Mouse (Mus musculus): ENCODE results near the gene Ppfia1. TPM values are rescaled to one million over a fixed set of nuclear protein-coding genes. Genes with fewer than 3 reads are reported as not detected.

Ppfia1 gene
- polyA plus RNA-seq, 1 experiment: 37.7 TPM

DNA sequence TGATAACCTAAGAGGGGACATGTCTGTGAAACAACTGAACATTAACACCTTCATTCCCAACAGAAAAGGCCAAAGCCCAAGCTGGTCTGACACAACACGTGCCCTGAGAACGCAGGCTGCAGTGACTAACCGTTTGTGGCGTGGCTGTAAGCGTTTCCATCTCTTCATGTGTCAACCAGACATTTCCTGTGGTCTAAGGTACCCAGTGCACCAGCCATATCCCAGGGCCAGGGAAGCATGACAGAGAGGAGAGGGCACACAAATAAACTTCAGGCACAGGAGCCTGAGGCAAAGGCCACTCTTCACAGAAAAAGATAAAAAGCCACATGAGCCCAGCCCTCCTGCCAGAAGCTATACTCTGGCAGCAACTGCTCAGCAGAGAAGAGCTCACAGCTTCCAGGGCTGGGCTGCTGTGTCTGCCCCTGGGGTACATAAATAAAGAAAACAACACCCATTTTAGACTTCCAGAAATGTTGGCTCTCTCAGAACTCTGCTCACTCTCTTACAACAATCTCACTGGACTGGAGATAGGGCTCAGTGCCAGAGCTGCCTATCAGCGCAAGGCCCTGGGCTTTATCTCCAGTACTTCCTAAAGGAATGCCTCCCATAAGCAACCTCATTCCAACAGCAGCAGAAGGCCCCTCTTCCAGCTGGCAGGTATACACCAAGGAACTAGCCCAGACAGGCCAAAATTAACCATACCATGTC is 64.3 kb downstream of the Ppfia1 start:
- no peak for DNase-seq (ENCODE audit: low read depth)

GRCm38 (mm10) chr7:144480314-144480713 is 73.2 kb downstream of the Ppfia1 start:
- no peak for DNase-seq (ENCODE audit: low read depth)

DNA sequence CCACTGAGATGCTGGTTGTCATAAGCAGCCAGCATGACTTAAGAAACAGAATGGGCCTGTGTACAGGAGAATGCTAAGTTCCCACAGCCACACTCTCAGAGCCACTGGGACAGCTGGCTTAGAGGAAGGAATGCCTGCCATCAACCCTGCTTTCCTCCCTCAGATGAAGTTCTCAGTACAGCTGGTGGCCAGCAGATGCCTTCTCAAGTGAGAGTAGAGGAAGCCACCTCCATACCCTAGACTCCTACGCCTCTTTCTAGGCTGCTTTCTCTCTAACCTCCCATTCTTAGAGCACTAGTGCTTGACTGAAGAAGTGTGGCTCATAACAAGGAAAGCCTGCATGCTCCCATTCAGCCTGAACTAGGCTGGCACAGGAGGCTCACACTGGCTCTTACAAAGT is 74.0 kb downstream of the Ppfia1 start:
- DNase-seq (ENCODE audit: low read depth): no peak

GRCm38 (mm10) chr7:144475741-144476140 is 77.8 kb downstream of the Ppfia1 start:
- no peak for DNase-seq (ENCODE audit: low read depth)

DNA sequence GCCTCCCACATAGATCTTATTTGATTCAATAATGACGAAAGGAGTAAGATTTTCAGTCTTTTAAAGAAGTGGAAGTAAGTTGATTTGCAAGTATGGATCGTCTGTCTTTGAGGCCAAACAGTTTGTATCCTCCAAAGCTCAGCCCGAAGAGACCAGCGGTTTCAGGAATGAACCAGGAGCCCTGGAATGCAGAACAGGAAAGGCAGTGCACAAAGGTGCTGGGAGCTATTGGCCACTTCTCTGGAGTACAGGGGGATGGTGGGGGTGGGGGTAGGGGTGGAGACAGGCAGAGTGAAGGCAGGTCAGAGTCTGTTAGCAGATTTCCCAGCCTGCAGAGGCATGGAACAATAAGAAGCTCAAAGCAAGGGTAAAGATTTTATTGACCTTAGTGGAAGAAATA is 80.0 kb downstream of the Ppfia1 start:
- no peak for DNase-seq (ENCODE audit: low read depth)

- no peak for DNase-seq (ENCODE audit: low read depth)
These were observed 82.4 kb downstream of the Ppfia1 start for GRCm38 (mm10) chr7:144471103-144471502.

DNA sequence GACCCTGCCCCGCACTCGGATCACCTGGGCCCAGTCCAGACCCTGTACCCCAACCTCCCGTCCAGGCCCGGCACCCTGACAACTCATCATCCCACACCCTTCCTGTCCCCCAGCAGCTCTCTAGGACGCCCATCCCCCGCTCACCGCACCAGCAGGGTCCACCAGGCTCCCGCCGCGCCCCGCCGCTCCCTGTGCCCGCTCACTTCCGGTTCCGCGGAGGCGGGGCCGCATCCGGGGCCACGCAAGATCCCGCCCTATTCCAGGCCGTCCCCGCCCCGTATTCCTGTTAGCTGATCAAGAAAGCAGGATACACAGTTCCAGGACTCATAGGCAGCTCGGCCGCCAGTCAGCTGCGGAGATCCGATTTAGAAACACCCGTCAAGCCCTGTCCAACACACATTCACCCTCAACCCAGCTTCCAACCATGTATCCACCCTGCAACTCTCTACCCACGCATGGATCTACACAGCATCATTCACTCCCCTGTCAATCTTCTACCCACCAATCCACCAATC is 82.9 kb downstream of the Ppfia1 start, which contains the start of gene Cttn:
Gene Cttn, minus strand, starts transcription at position 465 of the 515 bp plus-strand sequence.
- no peak for DNase-seq (ENCODE audit: low read depth)

GRCm38 (mm10) chr7:144469908-144470544 is 83.5 kb downstream of the Ppfia1 start:
- DNase-seq (ENCODE audit: low read depth): no peak

- no peak for DNase-seq (ENCODE audit: low read depth)
These were observed 84.3 kb downstream of the Ppfia1 start for GRCm38 (mm10) chr7:144469181-144469641.

- no peak for DNase-seq (ENCODE audit: low read depth)
These were observed 84.8 kb downstream of the Ppfia1 start for GRCm38 (mm10) chr7:144468741-144469140.

- no peak for DNase-seq (ENCODE audit: low read depth)
These were observed 91.0 kb downstream of the Ppfia1 start for GRCm38 (mm10) chr7:144462577-144462976.

GRCm38 (mm10) chr7:144461246-144461902 is 92.2 kb downstream of the Ppfia1 start:
- DNase-seq (ENCODE audit: low read depth): no peak

- no peak for DNase-seq (ENCODE audit: low read depth)
These were observed 94.6 kb downstream of the Ppfia1 start for GRCm38 (mm10) chr7:144458881-144459280.

DNA sequence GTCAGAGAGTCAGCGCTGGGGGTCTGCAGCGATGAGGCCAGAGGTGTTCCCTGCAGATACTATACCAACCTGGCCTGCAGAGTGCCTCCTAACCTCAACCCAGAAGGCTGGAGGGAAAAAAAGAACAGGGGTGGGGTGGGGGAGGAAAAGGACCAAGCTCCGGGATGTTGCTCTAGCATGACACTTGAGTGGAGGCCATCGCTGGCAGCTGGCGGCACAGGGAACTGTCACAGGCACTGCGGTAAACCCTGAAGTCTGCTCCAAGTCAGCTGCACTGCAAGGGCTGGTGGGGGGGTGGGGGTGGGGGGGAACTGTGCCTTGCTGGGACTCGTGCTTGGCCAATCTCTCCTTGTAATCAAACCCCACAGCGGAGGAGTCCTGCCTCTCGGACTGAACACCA is 102.9 kb downstream of the Ppfia1 start:
- no peak for DNase-seq (ENCODE audit: low read depth)

- peak; percentile 64 for DNase-seq (ENCODE audit: low read depth)
These were observed 103.6 kb downstream of the Ppfia1 start for GRCm38 (mm10) chr7:144449637-144450570.

GRCm38 (mm10) chr7:144448186-144448585 is 105.3 kb downstream of the Ppfia1 start:
- no peak for DNase-seq (ENCODE audit: low read depth)

GRCm38 (mm10) chr7:144447146-144447545 is 106.4 kb downstream of the Ppfia1 start:
- no peak for DNase-seq (ENCODE audit: low read depth)

- no peak for DNase-seq (ENCODE audit: low read depth)
These were observed 108.7 kb downstream of the Ppfia1 start for GRCm38 (mm10) chr7:144444788-144445187.

GRCm38 (mm10) chr7:144441976-144442375 is 111.6 kb downstream of the Ppfia1 start:
- DNase-seq (ENCODE audit: low read depth): no peak

- DNase-seq (ENCODE audit: low read depth): no peak
These were observed 112.1 kb downstream of the Ppfia1 start for GRCm38 (mm10) chr7:144441466-144441865.

DNA sequence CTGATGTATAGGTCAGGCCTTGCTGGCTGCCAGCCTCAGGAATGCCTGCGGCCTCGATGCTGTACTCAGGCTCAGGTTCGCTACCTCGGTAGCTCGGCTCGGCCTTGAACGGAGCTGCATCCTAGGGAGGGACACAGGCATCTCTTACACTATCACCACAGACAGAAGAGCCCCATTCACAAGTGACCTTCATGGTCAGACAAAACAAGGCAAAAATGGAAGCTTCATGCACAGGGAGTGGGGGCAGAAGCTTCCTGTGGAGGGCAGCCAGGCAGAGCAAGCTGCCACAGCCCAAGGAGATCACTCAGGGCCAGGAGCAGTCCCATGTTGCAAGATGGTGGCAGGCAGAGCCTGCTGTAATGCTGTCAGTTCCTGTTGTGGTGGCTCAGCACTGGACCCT is 114.7 kb downstream of the Ppfia1 start:
- DNase-seq (ENCODE audit: low read depth): no peak
